Mouse (Mus musculus): ENCODE measurements around the gene Trim34a. TPM values are rescaled to one million over a fixed set of nuclear protein-coding genes. Genes with fewer than 3 reads are reported as not detected.
"Not testable (repeated sequence)": the region's sequence is repeated elsewhere in the genome, so short reads cannot be mapped to it uniquely, and the experiment has no call there.

The Trim34a gene
- polyA plus RNA-seq, 1 experiment from 2014 or later = 2.6 TPM

GRCm38 (mm10) chr7:104243616-104244015, 641 bp upstream of the Trim34a start:
- Histone ChIP-seq H3K4me2 (ENCODE audit: low read depth, low read length) (no peak overlapping the region), H3K27me3 (ENCODE audit: control insufficient read depth, insufficient read depth, low read depth, low read length) (no peaks in the 10 kb centered on the region)

GRCm38 (mm10) chr7:104260380-104260779, 16.1 kb downstream of the Trim34a start:
- ATAC-seq (ENCODE audit: low read depth); H3K4me1 ChIP-seq (replicated peaks; ENCODE audit: control insufficient read depth, insufficient read depth, low read length); H3K4me2 ChIP-seq (ENCODE audit: low read depth, low read length); H3K27ac ChIP-seq (ENCODE audit: low read length); H3K27me3 ChIP-seq (ENCODE audit: control insufficient read depth, insufficient read depth, low read depth, low read length); H3K36me3 ChIP-seq (ENCODE audit: control insufficient read depth, insufficient read depth, low read length); H3K4me3 ChIP-seq (ENCODE audit: low read length); H3K9ac ChIP-seq (ENCODE audit: low read length); H3K9me3 ChIP-seq (ENCODE audit: control insufficient read depth, low read length): not testable (repeated sequence)
- 72% methylated on average over 4 of the region's 4 CpGs for WGBS

More at GRCm38 (mm10) chr7:104243616-104244015, 641 bp upstream of the Trim34a start:
- Histone ChIP-seq H3K4me3 (ENCODE audit: low read length) (no peak overlapping the region), H3K9me3 (ENCODE audit: control insufficient read depth, low read length) (no peaks in the 10 kb centered on the region), H3K4me1 (replicated peaks; ENCODE audit: control insufficient read depth, insufficient read depth, low read length) (no peaks in the 10 kb centered on the region), H3K36me3 (ENCODE audit: control insufficient read depth, insufficient read depth, low read length) (no peaks in the 10 kb centered on the region), H3K9ac (ENCODE audit: low read length) (no peak overlapping the region), H3K27ac (ENCODE audit: low read length) (no peak overlapping the region)
- peak; percentile 36; the same call in 1 of the 2 replicates for ATAC-seq (ENCODE audit: low read depth)
- 33% methylated on average over 1 of the region's 1 CpGs for WGBS

- H3K9me3 ChIP-seq (ENCODE audit: control insufficient read depth, low read length); H3K27me3 ChIP-seq (ENCODE audit: control insufficient read depth, insufficient read depth, low read depth, low read length); H3K4me3 ChIP-seq (ENCODE audit: low read length); ATAC-seq (ENCODE audit: low read depth); H3K9ac ChIP-seq (ENCODE audit: low read length); H3K27ac ChIP-seq (ENCODE audit: low read length); H3K36me3 ChIP-seq (ENCODE audit: control insufficient read depth, insufficient read depth, low read length); H3K4me2 ChIP-seq (ENCODE audit: low read depth, low read length); H3K4me1 ChIP-seq (replicated peaks; ENCODE audit: control insufficient read depth, insufficient read depth, low read length): not testable (repeated sequence)
- 44% methylated on average over 2 of the region's 5 CpGs for WGBS
Measured at GRCm38 (mm10) chr7:104265335-104265734, 21.1 kb downstream of the Trim34a start.

- WGBS = 69% methylated on average over 3 of the region's 3 CpGs
- H3K27me3 ChIP-seq (ENCODE audit: control insufficient read depth, insufficient read depth, low read depth, low read length); H3K9ac ChIP-seq (ENCODE audit: low read length); H3K9me3 ChIP-seq (ENCODE audit: control insufficient read depth, low read length); H3K27ac ChIP-seq (ENCODE audit: low read length); H3K4me3 ChIP-seq (ENCODE audit: low read length); ATAC-seq (ENCODE audit: low read depth); H3K36me3 ChIP-seq (ENCODE audit: control insufficient read depth, insufficient read depth, low read length); H3K4me1 ChIP-seq (replicated peaks; ENCODE audit: control insufficient read depth, insufficient read depth, low read length); H3K4me2 ChIP-seq (ENCODE audit: low read depth, low read length): not testable (repeated sequence)
Measured at GRCm38 (mm10) chr7:104279361-104279760, 35.1 kb downstream of the Trim34a start.

- H3K27me3 ChIP-seq (ENCODE audit: control insufficient read depth, insufficient read depth, low read depth, low read length); H3K9ac ChIP-seq (ENCODE audit: low read length); H3K27ac ChIP-seq (ENCODE audit: low read length); H3K4me1 ChIP-seq (replicated peaks; ENCODE audit: control insufficient read depth, insufficient read depth, low read length); H3K36me3 ChIP-seq (ENCODE audit: control insufficient read depth, insufficient read depth, low read length); H3K9me3 ChIP-seq (ENCODE audit: control insufficient read depth, low read length): not testable (repeated sequence)
- peak; percentile 93 for ATAC-seq (ENCODE audit: low read depth)
- WGBS = 32% methylated on average over 14 of the region's 14 CpGs
- Histone ChIP-seq H3K4me3 (ENCODE audit: low read length) (peak within 1 kb of the TSS; percentile 38), H3K4me2 (ENCODE audit: low read depth, low read length) (peak within 1 kb of the TSS; percentile 48)
Measured at GRCm38 (mm10) chr7:104287576-104288443, 43.6 kb downstream of the Trim34a start, which contains the start of gene Trim5. Gene Trim5, minus strand, starts transcription at chr7:104288094.

GRCm38 (mm10) chr7:104290641-104291040, 46.4 kb downstream of the Trim34a start:
- H3K9ac ChIP-seq (ENCODE audit: low read length) = no peak overlapping the region
- H3K9me3 ChIP-seq (ENCODE audit: control insufficient read depth, low read length) = no peaks in the 10 kb centered on the region
- no peaks in the 10 kb centered on the region for H3K27me3 ChIP-seq (ENCODE audit: control insufficient read depth, insufficient read depth, low read depth, low read length)
- no peaks in the 10 kb centered on the region for H3K36me3 ChIP-seq (ENCODE audit: control insufficient read depth, insufficient read depth, low read length)
- H3K4me3 ChIP-seq (ENCODE audit: low read length) = no peak overlapping the region
- 85% methylated on average over 1 of the region's 1 CpGs for WGBS
- H3K4me1 ChIP-seq (replicated peaks; ENCODE audit: control insufficient read depth, insufficient read depth, low read length) = no peaks in the 10 kb centered on the region
- ATAC-seq (ENCODE audit: low read depth) = no peak
- H3K27ac ChIP-seq (ENCODE audit: low read length) = no peak overlapping the region
- no peak overlapping the region for H3K4me2 ChIP-seq (ENCODE audit: low read depth, low read length)

GRCm38 (mm10) chr7:104291638-104292400, 47.6 kb downstream of the Trim34a start:
- no peak overlapping the region for H3K4me2 ChIP-seq (ENCODE audit: low read depth, low read length)
- no peak for ATAC-seq (ENCODE audit: low read depth)
- no peaks in the 10 kb centered on the region for H3K27me3 ChIP-seq (ENCODE audit: control insufficient read depth, insufficient read depth, low read depth, low read length)
- H3K27ac ChIP-seq (ENCODE audit: low read length) = no peak overlapping the region
- H3K36me3 ChIP-seq (ENCODE audit: control insufficient read depth, insufficient read depth, low read length) = no peaks in the 10 kb centered on the region
- 74% methylated on average over 5 of the region's 5 CpGs for WGBS
- no peaks in the 10 kb centered on the region for H3K4me1 ChIP-seq (replicated peaks; ENCODE audit: control insufficient read depth, insufficient read depth, low read length)
- H3K9ac ChIP-seq (ENCODE audit: low read length) = no peak overlapping the region
- H3K4me3 ChIP-seq (ENCODE audit: low read length) = no peak overlapping the region
- H3K9me3 ChIP-seq (ENCODE audit: control insufficient read depth, low read length) = no peaks in the 10 kb centered on the region

Other genes with a start within 250 kb of the Trim34a start
- gene Olfr638, start 245.7 kb upstream of the Trim34a start, polyA plus RNA-seq (2015; fragmentation: Nextera tagmentation; extraction: Ambion mirVana) = not detected in 2 replicates
- not detected in 2 replicates for gene Olfr639, start 227.2 kb upstream of the Trim34a start, polyA plus RNA-seq (2015; fragmentation: Nextera tagmentation; extraction: Ambion mirVana)
- not detected in 2 replicates for gene Olfr640, start 218.9 kb upstream of the Trim34a start, polyA plus RNA-seq (2015; fragmentation: Nextera tagmentation; extraction: Ambion mirVana)
- gene Olfr641, start 209.0 kb upstream of the Trim34a start, polyA plus RNA-seq (2015; fragmentation: Nextera tagmentation; extraction: Ambion mirVana) = not detected in 2 replicates
- gene Olfr642, start 191.8 kb upstream of the Trim34a start, polyA plus RNA-seq (2015; fragmentation: Nextera tagmentation; extraction: Ambion mirVana) = not detected in 2 replicates
- not detected in 2 replicates for gene 4930516K23Rik, start 183.0 kb upstream of the Trim34a start, polyA plus RNA-seq (2015; fragmentation: Nextera tagmentation; extraction: Ambion mirVana)
- gene Olfr644, start 172.6 kb upstream of the Trim34a start, polyA plus RNA-seq (2015; fragmentation: Nextera tagmentation; extraction: Ambion mirVana) = not detected in 2 replicates
- gene Olfr645, start 159.0 kb upstream of the Trim34a start, polyA plus RNA-seq (2015; fragmentation: Nextera tagmentation; extraction: Ambion mirVana) = not detected in 2 replicates
- not detected in 2 replicates for gene Olfr646, start 139.6 kb upstream of the Trim34a start, polyA plus RNA-seq (2015; fragmentation: Nextera tagmentation; extraction: Ambion mirVana)
- not detected in 2 replicates for gene Ubqln5, start 114.6 kb upstream of the Trim34a start, polyA plus RNA-seq (2015; fragmentation: Nextera tagmentation; extraction: Ambion mirVana)
- gene Olfr643, start 107.1 kb upstream of the Trim34a start, polyA plus RNA-seq (2015; fragmentation: Nextera tagmentation; extraction: Ambion mirVana) = not detected in 2 replicates
- gene Ubqln3, start 101.2 kb upstream of the Trim34a start, polyA plus RNA-seq (2015; fragmentation: Nextera tagmentation; extraction: Ambion mirVana) = not detected in 2 replicates
- not detected in 2 replicates for gene Ubqlnl, start 93.9 kb upstream of the Trim34a start, polyA plus RNA-seq (2015; fragmentation: Nextera tagmentation; extraction: Ambion mirVana)
- gene Olfm5, start 79.6 kb upstream of the Trim34a start, polyA plus RNA-seq (2015; fragmentation: Nextera tagmentation; extraction: Ambion mirVana) = 0.20 TPM in 1 of 2 replicates, not detected in the other
- 0.16 and 0.21 TPM in 2 replicates for gene Olfr648, start 61.1 kb upstream of the Trim34a start, polyA plus RNA-seq (2015; fragmentation: Nextera tagmentation; extraction: Ambion mirVana)
- gene Olfr649, start 48.5 kb upstream of the Trim34a start, polyA plus RNA-seq (2015; fragmentation: Nextera tagmentation; extraction: Ambion mirVana) = not detected in 2 replicates
- gene Trim6, start 25.7 kb upstream of the Trim34a start, polyA plus RNA-seq (2015; fragmentation: Nextera tagmentation; extraction: Ambion mirVana) = 0.74 and 1.4 TPM in 2 replicates
- gene Trim5, start 43.6 kb downstream of the Trim34a start, polyA plus RNA-seq (2015; fragmentation: Nextera tagmentation; extraction: Ambion mirVana) = 0.39 and 0.74 TPM in 2 replicates
- 4.3 and 6.8 TPM in 2 replicates for gene Trim12a, start 71.0 kb downstream of the Trim34a start, polyA plus RNA-seq (2015; fragmentation: Nextera tagmentation; extraction: Ambion mirVana)
- gene Trim34b, start 85.0 kb downstream of the Trim34a start, polyA plus RNA-seq (2015; fragmentation: Nextera tagmentation; extraction: Ambion mirVana) = 0.15 TPM in 1 of 2 replicates, not detected in the other
- 1.6 and 2.6 TPM in 2 replicates for gene Trim12c, start 108.9 kb downstream of the Trim34a start, polyA plus RNA-seq (2015; fragmentation: Nextera tagmentation; extraction: Ambion mirVana)
- gene Trim30b, start 125.4 kb downstream of the Trim34a start, polyA plus RNA-seq (2015; fragmentation: Nextera tagmentation; extraction: Ambion mirVana) = 0.09 and 0.10 TPM in 2 replicates
- gene Trim30c, start 156.4 kb downstream of the Trim34a start, polyA plus RNA-seq (2015; fragmentation: Nextera tagmentation; extraction: Ambion mirVana) = 0.13 and 0.14 TPM in 2 replicates
- 1.1 and 1.5 TPM in 2 replicates for gene Trim30a, start 220.7 kb downstream of the Trim34a start, polyA plus RNA-seq (2015; fragmentation: Nextera tagmentation; extraction: Ambion mirVana)